Mouse (Mus musculus) left cerebral cortex, adult 9 months (tissue): ENCODE data around the gene Cyp20a1.

ENCODE experiments used
- DNase-seq, 2 experiments: peaks; one replicate each; pipeline ENCODE4 v3.0.0; 2022; ENCODE audit warnings: low spot score in 2 of 2

Cyp20a1 gene

GRCm38 (mm10) chr1:60342808-60343629, at the start of gene Cyp20a1:
Gene Cyp20a1, plus strand, starts transcription at chr1:60343323.
- DNase-seq, result peak; percentile 77 to 93

GRCm38 (mm10) chr1:60293921-60294320, 49.2 kb upstream of the Cyp20a1 start:
- DNase-seq, result no peak

- no peak for DNase-seq
Observed at GRCm38 (mm10) chr1:60343630-60344455, 720 bp downstream of the Cyp20a1 start.

- no peak for DNase-seq
Observed at GRCm38 (mm10) chr1:60344670-60345069, 1.5 kb downstream of the Cyp20a1 start.

GRCm38 (mm10) chr1:60345712-60346111, 2.6 kb downstream of the Cyp20a1 start:
- DNase-seq, result no peak

- no peak for DNase-seq
Observed at GRCm38 (mm10) chr1:60352786-60353185, 9.7 kb downstream of the Cyp20a1 start.

- no peak for DNase-seq
Observed at GRCm38 (mm10) chr1:60361626-60362025, 18.5 kb downstream of the Cyp20a1 start.

GRCm38 (mm10) chr1:60376556-60376955, 33.4 kb downstream of the Cyp20a1 start:
- DNase-seq, result no peak

- peak in 1 of 2 experiments; percentile 16 for DNase-seq
Observed at GRCm38 (mm10) chr1:60381910-60382309, 38.8 kb downstream of the Cyp20a1 start.

- DNase-seq, result no peak
Observed at GRCm38 (mm10) chr1:60404848-60405247, 61.7 kb downstream of the Cyp20a1 start.

GRCm38 (mm10) chr1:60408501-60409167, 65.5 kb downstream of the Cyp20a1 start:
- no peak for DNase-seq

GRCm38 (mm10) chr1:60409168-60409828, 66.2 kb downstream of the Cyp20a1 start, which contains the start of gene Abi2:
Gene Abi2, plus strand, starts transcription at chr1:60409619.
- DNase-seq, result peak; percentile 77 to 90

- peak; percentile 30 to 65 for DNase-seq
Observed at GRCm38 (mm10) chr1:60409928-60410817, 67.0 kb downstream of the Cyp20a1 start.

- DNase-seq, result no peak
Observed at GRCm38 (mm10) chr1:60416724-60417123, 73.6 kb downstream of the Cyp20a1 start.

- no peak for DNase-seq
Observed at GRCm38 (mm10) chr1:60423882-60424281, 80.8 kb downstream of the Cyp20a1 start.

GRCm38 (mm10) chr1:60428341-60428740, 85.2 kb downstream of the Cyp20a1 start:
- DNase-seq, result no peak

- no peak for DNase-seq
Observed at GRCm38 (mm10) chr1:60428932-60429331, 85.8 kb downstream of the Cyp20a1 start.

- no peak for DNase-seq
Observed at GRCm38 (mm10) chr1:60431531-60431930, 88.4 kb downstream of the Cyp20a1 start.

GRCm38 (mm10) chr1:60432497-60432896, 89.4 kb downstream of the Cyp20a1 start:
- no peak for DNase-seq
